Mouse (Mus musculus): ENCODE measurements around the gene Rab2b. TPM values are rescaled to one million over a fixed set of nuclear protein-coding genes. Genes with fewer than 3 reads are reported as not detected.

The Rab2b gene
- polyA plus RNA-seq, 1 experiment from 2014 or later: 40.3 TPM

Other genes starting within 250 kb of the Rab2b start
- gene Olfr221, start 237.1 kb downstream of the Rab2b start, polyA plus RNA-seq (2014; fragmentation: Nextera tagmentation; extraction: Ambion mirVana): not detected in 2 replicates
- gene Hnrnpc, start 175.5 kb downstream of the Rab2b start, polyA plus RNA-seq (2014; fragmentation: Nextera tagmentation; extraction: Ambion mirVana): 684 and 690 TPM in 2 replicates
- gene Rpgrip1, start 168.8 kb downstream of the Rab2b start, polyA plus RNA-seq (2014; fragmentation: Nextera tagmentation; extraction: Ambion mirVana): 49.2 and 52.3 TPM in 2 replicates
- gene Supt16, start 82.1 kb downstream of the Rab2b start, polyA plus RNA-seq (2014; fragmentation: Nextera tagmentation; extraction: Ambion mirVana): 68.9 and 78.4 TPM in 2 replicates
- gene Chd8, start 21.8 kb downstream of the Rab2b start, polyA plus RNA-seq (2014; fragmentation: Nextera tagmentation; extraction: Ambion mirVana): 44.9 and 45.8 TPM in 2 replicates
- gene Tox4, start 399 bp downstream of the Rab2b start, polyA plus RNA-seq (2014; fragmentation: Nextera tagmentation; extraction: Ambion mirVana): 55.2 and 55.7 TPM in 2 replicates
- 42.4 and 46.9 TPM in 2 replicates for gene Mettl3, start 25.6 kb upstream of the Rab2b start, polyA plus RNA-seq (2014; fragmentation: Nextera tagmentation; extraction: Ambion mirVana)
- 25.1 and 30.1 TPM in 2 replicates for gene Sall2, start 49.2 kb upstream of the Rab2b start, polyA plus RNA-seq (2014; fragmentation: Nextera tagmentation; extraction: Ambion mirVana)
- not detected in 2 replicates for gene Olfr1513, start 76.9 kb upstream of the Rab2b start, polyA plus RNA-seq (2014; fragmentation: Nextera tagmentation; extraction: Ambion mirVana)
- gene Olfr1512, start 99.6 kb upstream of the Rab2b start, polyA plus RNA-seq (2014; fragmentation: Nextera tagmentation; extraction: Ambion mirVana): not detected in 2 replicates
- gene Olfr1511, start 117.8 kb upstream of the Rab2b start, polyA plus RNA-seq (2014; fragmentation: Nextera tagmentation; extraction: Ambion mirVana): not detected in 2 replicates
- gene Olfr1510, start 134.8 kb upstream of the Rab2b start, polyA plus RNA-seq (2014; fragmentation: Nextera tagmentation; extraction: Ambion mirVana): not detected in 2 replicates
- gene Olfr1509, start 163.4 kb upstream of the Rab2b start, polyA plus RNA-seq (2014; fragmentation: Nextera tagmentation; extraction: Ambion mirVana): not detected in 2 replicates
- not detected in 2 replicates for gene Olfr1508, start 187.9 kb upstream of the Rab2b start, polyA plus RNA-seq (2014; fragmentation: Nextera tagmentation; extraction: Ambion mirVana)
- gene Olfr1507, start 216.2 kb upstream of the Rab2b start, polyA plus RNA-seq (2014; fragmentation: Nextera tagmentation; extraction: Ambion mirVana): not detected in 2 replicates